Mouse (Mus musculus) urinary bladder, postnatal 14 days (tissue): ENCODE data around the gene Tph1.
"Not testable (repeated sequence)": the region's sequence is repeated elsewhere in the genome, so short reads cannot be mapped to it uniquely, and the experiment has no call there.

Experiments used
- DNase-seq: peaks from one replicate; pipeline ENCODE4 v3.0.0; 2021; ENCODE audit warnings: low spot score

Gene Tph1

GRCm38 (mm10) chr7:46672160-46672672, at the start of gene Tph1:
Tph1 (minus strand) TSS chr7:46672537.
- no peak for DNase-seq

GRCm38 (mm10) chr7:46720460-46720859, 48.1 kb upstream of the Tph1 start:
- DNase-seq, result no peak

- DNase-seq, result peak; percentile 60
Measured at GRCm38 (mm10) chr7:46719526-46719925, 47.2 kb upstream of the Tph1 start.

GRCm38 (mm10) chr7:46718591-46719270, 46.4 kb upstream of the Tph1 start:
- no peak for DNase-seq

- DNase-seq, result peak; percentile 21
Measured at GRCm38 (mm10) chr7:46716897-46717296, 44.6 kb upstream of the Tph1 start.

GRCm38 (mm10) chr7:46715600-46715999, 43.3 kb upstream of the Tph1 start, which contains the start of gene Saa3:
Saa3 (minus strand) TSS chr7:46715700.
- no peak for DNase-seq

- DNase-seq, result peak; percentile 54
Measured at GRCm38 (mm10) chr7:46714518-46714917, 42.2 kb upstream of the Tph1 start.

- no peak for DNase-seq
Measured at GRCm38 (mm10) chr7:46712250-46712649, 39.9 kb upstream of the Tph1 start.

- DNase-seq, result peak; percentile 86
Measured at GRCm38 (mm10) chr7:46710390-46710844, 38.1 kb upstream of the Tph1 start, which contains the start of gene Saal1. Saal1 (minus strand) TSS chr7:46710680.

- DNase-seq, result no peak
Measured at GRCm38 (mm10) chr7:46700521-46701025, 28.2 kb upstream of the Tph1 start.

- no peak for DNase-seq
Measured at GRCm38 (mm10) chr7:46696754-46697153, 24.4 kb upstream of the Tph1 start.

- no peak for DNase-seq
Measured at GRCm38 (mm10) chr7:46686827-46687226, 14.5 kb upstream of the Tph1 start.

- DNase-seq, result no peak
Measured at GRCm38 (mm10) chr7:46680732-46681131, 8.4 kb upstream of the Tph1 start.

- not testable (repeated sequence) for DNase-seq
Measured at GRCm38 (mm10) chr7:46679044-46679443, 6.7 kb upstream of the Tph1 start.

GRCm38 (mm10) chr7:46678417-46678816, 6.1 kb upstream of the Tph1 start:
- no peak for DNase-seq

- no peak for DNase-seq
Measured at GRCm38 (mm10) chr7:46676808-46677360, 4.5 kb upstream of the Tph1 start.

- DNase-seq, result no peak
Measured at GRCm38 (mm10) chr7:46675886-46676285, 3.5 kb upstream of the Tph1 start.

- DNase-seq, result no peak
Measured at GRCm38 (mm10) chr7:46675061-46675460, 2.7 kb upstream of the Tph1 start.

- no peak for DNase-seq
Measured at GRCm38 (mm10) chr7:46667256-46667655, 5.1 kb downstream of the Tph1 start.

GRCm38 (mm10) chr7:46665236-46665635, 7.1 kb downstream of the Tph1 start:
- DNase-seq, result no peak

- DNase-seq, result no peak
Measured at GRCm38 (mm10) chr7:46661591-46662090, 10.7 kb downstream of the Tph1 start.

GRCm38 (mm10) chr7:46652279-46652678, 20.1 kb downstream of the Tph1 start:
- DNase-seq, result no peak

- DNase-seq, result not testable (repeated sequence)
Measured at GRCm38 (mm10) chr7:46650231-46650630, 22.1 kb downstream of the Tph1 start.
